Mouse (Mus musculus): ENCODE measurements around the gene Sult1b1. TPM values are rescaled to one million over a fixed set of nuclear protein-coding genes. Genes with fewer than 3 reads are reported as not detected.

Sult1b1 gene
- total RNA-seq, 2 experiments from 2014 or later = not detected

Other genes with a start within 250 kb of the Sult1b1 start
- gene Ugt2a3, start 201.0 kb downstream of the Sult1b1 start, total RNA-seq (2021) = not detected
- gene Ugt2b38, start 114.0 kb downstream of the Sult1b1 start, total RNA-seq (2021) = not detected
- not detected for gene Ugt2a2, start 55.9 kb downstream of the Sult1b1 start, total RNA-seq (2021)
- gene Gm43638, start 51.4 kb downstream of the Sult1b1 start, total RNA-seq (2021) = not detected
- not detected for gene Ugt2a1, start 47.3 kb downstream of the Sult1b1 start, total RNA-seq (2021)
- not detected for gene Sult1d1, start 30.8 kb upstream of the Sult1b1 start, total RNA-seq (2021)
- gene Sult1e1, start 53.4 kb upstream of the Sult1b1 start, total RNA-seq (2021) = not detected
- gene Csn1s1, start 128.0 kb upstream of the Sult1b1 start, total RNA-seq (2021) = not detected
- not detected for gene Csn2, start 161.4 kb upstream of the Sult1b1 start, total RNA-seq (2021)
- not detected for gene Csn1s2a, start 236.4 kb upstream of the Sult1b1 start, total RNA-seq (2021)